Mouse (Mus musculus): ENCODE results near the gene Wfikkn1.

DNA sequence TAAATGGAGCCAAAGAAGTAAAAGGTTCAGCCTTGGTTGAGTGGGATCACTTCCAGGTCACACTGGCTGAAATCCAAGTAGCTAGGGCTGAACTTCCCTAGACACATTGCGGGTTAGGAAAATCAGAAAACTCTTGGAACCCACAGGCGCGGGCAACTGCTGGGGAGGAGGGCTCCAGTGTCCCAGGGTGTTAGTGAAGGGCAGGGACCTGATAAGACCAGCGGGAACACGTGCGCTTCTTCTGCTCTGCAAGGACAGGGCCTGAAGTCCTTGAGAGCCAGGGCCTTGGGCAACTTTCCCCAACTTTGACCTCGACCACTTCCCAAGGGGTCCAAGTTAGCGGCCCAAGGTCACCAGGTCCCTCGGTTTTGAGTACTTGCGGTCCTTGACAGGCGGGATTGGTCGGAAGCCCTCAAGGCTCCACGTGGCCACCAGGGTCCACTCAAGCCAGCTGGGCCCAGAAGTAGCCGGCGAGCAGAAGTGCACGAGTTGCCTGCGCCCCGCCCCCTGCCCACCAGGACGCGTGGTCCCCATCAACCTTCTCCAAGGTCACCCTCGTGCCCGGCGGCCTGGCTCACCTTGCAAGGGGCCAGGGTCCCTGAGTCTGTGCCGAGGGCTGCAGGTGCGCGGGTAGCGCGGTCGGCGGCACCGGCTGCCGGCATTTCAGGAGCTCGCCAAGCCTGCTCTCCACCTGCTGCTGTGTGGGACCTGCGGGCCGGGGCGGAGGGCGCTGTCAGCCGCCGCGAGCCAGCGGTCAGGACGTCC, 12.6 kb downstream of the Wfikkn1 start:
- no peak for TF ChIP-seq CTCF (IDR thresholded peaks at IDR 0.05; ENCODE audit: extremely low read depth, insufficient read depth, insufficient read length, insufficient replicate concordance)
- no peak for TF ChIP-seq POLR2A (IDR thresholded peaks at IDR 0.05; ENCODE audit: low read depth, low read length)

Data from spleen, adult 2 months (tissue).